Mouse (Mus musculus): Measurements from ENCODE around the gene Nbl1. TPM values are rescaled to one million over a fixed set of nuclear protein-coding genes. Genes with fewer than 3 reads are reported as not detected.

Nbl1 gene
- total and polyA plus RNA-seq, 3 experiments, result 0.14 TPM; not detected in 2

GRCm38 (mm10) chr4:139086037-139086436 is 6.8 kb downstream of the Nbl1 start:
- Histone ChIP-seq H3K4me3 (ENCODE audit: control insufficient read depth in 1 of 2, insufficient read depth in 1 of 2, low read depth in 2 of 2, low read length in 2 of 2) (no peak overlapping the region), H3K27ac (ENCODE audit: control insufficient read depth, low read depth, low read length) (no peak overlapping the region), H3K36me3 (ENCODE audit: control insufficient read depth in 1 of 2, insufficient read depth in 2 of 2, low read length in 2 of 2) (no peaks in the 10 kb centered on the region), H3K27me3 (ENCODE audit: control insufficient read depth in 1 of 2, insufficient read depth in 2 of 2, low read length in 2 of 2) (peaks cover 0 to 1% of the 10 kb centered on the region in 2 experiments; a peak in 1 of 4 replicates), H3K9ac (ENCODE audit: control insufficient read depth, low read depth, low read length, poor library complexity, severe bottlenecking) (no peak overlapping the region), H3K79me2 (ENCODE audit: control insufficient read depth, insufficient read depth, low read length, poor library complexity) (no peaks in the 10 kb centered on the region), H3K4me1 (ENCODE audit: control insufficient read depth in 1 of 2, insufficient read depth in 2 of 2, low read length in 2 of 2) (no peaks in the 10 kb centered on the region), H3K9me3 (replicated peaks; ENCODE audit: insufficient read depth, low read length) (no peaks in the 10 kb centered on the region)
- TF ChIP-seq NRF1 (IDR thresholded peaks at IDR 0.05; ENCODE audit: insufficient read depth, low read depth, low read length, poor library complexity, severe bottlenecking) (no peak), CTCF (IDR thresholded peaks at IDR 0.05 in 2 of 3, conservative IDR thresholded peaks at IDR 0.05 in 1 of 3; ENCODE audit: control insufficient read depth in 1 of 3, insufficient read depth in 1 of 3, low read depth in 2 of 3, low read length in 3 of 3, poor library complexity in 1 of 3, severe bottlenecking in 1 of 3) (peak; percentile 70 to 99 (median 84)), ZC3H11A (IDR thresholded peaks at IDR 0.05; ENCODE audit: low read depth, low read length) (peak; percentile 95), SMC3 (IDR thresholded peaks at IDR 0.05; ENCODE audit: low read depth, low read length) (peak; percentile 94), MAZ (IDR thresholded peaks at IDR 0.05; ENCODE audit: low read depth, low read length) (peak; percentile 77), SIN3A (IDR thresholded peaks at IDR 0.05; ENCODE audit: low read length) (peak; percentile 64; the same call in 1 of the 2 replicates)
- peak; percentile 87 for DNase-seq (ENCODE audit: low read depth, low spot score)

DNA sequence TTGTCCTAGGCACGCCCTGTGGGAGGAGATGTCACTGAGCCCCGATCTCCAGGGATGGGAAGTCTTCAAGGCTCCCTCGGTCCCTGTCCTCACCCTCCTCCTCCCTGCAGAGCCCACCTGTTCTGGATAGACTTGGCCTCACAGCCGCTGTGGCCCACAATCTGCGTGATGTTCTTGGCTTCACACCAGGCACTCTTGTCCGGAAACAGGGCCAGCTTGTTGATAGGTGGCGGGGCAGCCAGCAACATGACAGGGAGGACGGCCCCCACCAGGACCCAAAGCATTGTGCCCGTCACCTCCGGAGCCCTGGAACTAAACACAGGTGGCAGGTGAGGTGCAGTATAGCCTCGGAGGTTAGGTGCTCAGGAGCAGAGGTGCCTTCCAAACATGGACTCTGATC is 7.5 kb downstream of the Nbl1 start:
- no peaks in the 10 kb centered on the region for H3K9me3 ChIP-seq (replicated peaks; ENCODE audit: insufficient read depth, low read length)

More for the DNA sequence above, 7.5 kb downstream of the Nbl1 start:
- H3K4me1 ChIP-seq (ENCODE audit: control insufficient read depth in 1 of 2, insufficient read depth in 2 of 2, low read length in 2 of 2), result no peaks in the 10 kb centered on the region
- no peaks in the 10 kb centered on the region for H3K36me3 ChIP-seq (ENCODE audit: control insufficient read depth in 1 of 2, insufficient read depth in 2 of 2, low read length in 2 of 2)
- DNase-seq (ENCODE audit: low read depth, low spot score), result no peak
- no peak overlapping the region for H3K27ac ChIP-seq (ENCODE audit: control insufficient read depth, low read depth, low read length)
- no peak overlapping the region for H3K4me3 ChIP-seq (ENCODE audit: control insufficient read depth in 1 of 2, insufficient read depth in 1 of 2, low read depth in 2 of 2, low read length in 2 of 2)
- no peak overlapping the region for H3K9ac ChIP-seq (ENCODE audit: control insufficient read depth, low read depth, low read length, poor library complexity, severe bottlenecking)
- peaks cover 0 to 1% of the 10 kb centered on the region in 2 experiments; a peak in 1 of 4 replicates for H3K27me3 ChIP-seq (ENCODE audit: control insufficient read depth in 1 of 2, insufficient read depth in 2 of 2, low read length in 2 of 2)
- no peaks in the 10 kb centered on the region for H3K79me2 ChIP-seq (ENCODE audit: control insufficient read depth, insufficient read depth, low read length, poor library complexity)
- TF ChIP-seq KAT2A (conservative IDR thresholded peaks at IDR 0.05; ENCODE audit: low read depth, low read length), result no peak
- no peak for TF ChIP-seq POLR2AphosphoS5 (IDR thresholded peaks at IDR 0.05; ENCODE audit: borderline replicate concordance, low read depth, low read length)
- no peak for TF ChIP-seq MXI1 (IDR thresholded peaks at IDR 0.05; ENCODE audit: low read depth, low read length)
- no peak for TF ChIP-seq NRF1 (IDR thresholded peaks at IDR 0.05; ENCODE audit: insufficient read depth, low read depth, low read length, poor library complexity, severe bottlenecking)
- no peak for TF ChIP-seq JUND (IDR thresholded peaks at IDR 0.05; ENCODE audit: low read depth, low read length)
- no peak for TF ChIP-seq MAFK (IDR thresholded peaks at IDR 0.05; ENCODE audit: borderline replicate concordance, low read depth, low read length)
- no peak for TF ChIP-seq MAZ (IDR thresholded peaks at IDR 0.05; ENCODE audit: low read depth, low read length)
- no peak for TF ChIP-seq TAL1 (IDR thresholded peaks at IDR 0.05; ENCODE audit: low read length)
- no peak for TF ChIP-seq TCF12 (IDR thresholded peaks at IDR 0.05; ENCODE audit: low read depth, low read length)
- no peak for TF ChIP-seq NELFE (IDR thresholded peaks at IDR 0.05; ENCODE audit: low read depth, low read length)
- no peak for TF ChIP-seq CHD1 (IDR thresholded peaks at IDR 0.05; ENCODE audit: low read depth, low read length)
- TF ChIP-seq HCFC1 (IDR thresholded peaks at IDR 0.05; ENCODE audit: low read depth, low read length), result no peak
- no peak for TF ChIP-seq CTCF (IDR thresholded peaks at IDR 0.05 in 2 of 3, conservative IDR thresholded peaks at IDR 0.05 in 1 of 3; ENCODE audit: control insufficient read depth in 1 of 3, insufficient read depth in 1 of 3, low read depth in 2 of 3, low read length in 3 of 3, poor library complexity in 1 of 3, severe bottlenecking in 1 of 3)
- TF ChIP-seq USF2 (IDR thresholded peaks at IDR 0.05; ENCODE audit: borderline replicate concordance in 1 of 2, insufficient read depth in 1 of 2, low read depth in 1 of 2, low read length in 2 of 2), result no peak
- no peak for TF ChIP-seq ETS1 (IDR thresholded peaks at IDR 0.05; ENCODE audit: low read depth, low read length)
- TF ChIP-seq MEF2A (IDR thresholded peaks at IDR 0.05; ENCODE audit: extremely low read depth, insufficient replicate concordance, low read depth, low read length, poor library complexity, severe bottlenecking), result no peak
- no peak for TF ChIP-seq ZC3H11A (IDR thresholded peaks at IDR 0.05; ENCODE audit: low read depth, low read length)
- no peak for TF ChIP-seq ELF1 (IDR thresholded peaks at IDR 0.05; ENCODE audit: low read depth, low read length)

Measured in MEL (cell line).